Mouse (Mus musculus): ENCODE results near the gene Spata3.
"Not testable (repeated sequence)": the region's sequence is repeated elsewhere in the genome, so short reads cannot be mapped to it uniquely, and the experiment has no call there.

The Spata3 gene

DNA sequence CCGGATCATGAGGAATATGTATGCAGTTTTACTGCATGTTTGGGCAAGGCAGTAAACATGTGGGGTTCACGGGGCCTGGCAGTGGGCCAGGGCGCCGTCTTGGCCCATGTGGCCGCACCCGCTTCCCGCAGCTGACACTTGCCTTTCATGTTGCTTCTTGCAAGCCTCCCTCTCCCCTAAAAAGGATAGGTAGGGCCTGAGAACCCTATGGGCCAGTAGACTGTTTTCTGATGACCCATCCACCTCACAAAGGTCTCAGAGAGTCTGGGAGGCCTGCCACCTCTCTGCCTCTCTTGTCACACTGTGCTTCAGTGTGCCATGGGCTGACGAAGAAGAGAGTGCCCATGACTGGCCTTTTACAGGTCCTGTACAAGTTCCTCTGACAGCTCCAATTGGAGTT, at the start of gene Spata3:
Gene Spata3 (plus strand): TSS at position 301 of the 400 bp plus-strand sequence.
- no peak for DNase-seq (ENCODE audit: low read depth, low spot score)

DNA sequence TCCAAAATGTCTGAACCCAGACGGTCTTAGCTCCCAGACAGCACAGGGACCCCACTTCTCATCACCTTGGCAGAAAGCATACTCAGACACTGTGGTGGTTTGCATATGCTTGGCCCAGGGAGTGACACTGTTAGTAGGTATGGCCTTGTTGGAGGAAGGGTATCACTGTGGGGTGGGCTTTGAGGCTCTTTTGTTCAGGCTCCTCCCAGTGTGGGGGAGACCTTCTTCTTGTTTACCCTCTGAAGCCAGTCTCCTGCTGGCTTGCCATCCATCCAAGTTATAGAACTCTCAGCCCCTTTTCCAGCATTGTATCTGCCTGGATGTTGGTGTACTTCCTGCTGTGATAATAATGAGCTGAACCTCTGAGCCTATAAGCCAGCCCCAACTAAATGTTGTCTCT, 47.5 kb upstream of the Spata3 start:
- no peak for DNase-seq (ENCODE audit: low read depth, low spot score)

DNA sequence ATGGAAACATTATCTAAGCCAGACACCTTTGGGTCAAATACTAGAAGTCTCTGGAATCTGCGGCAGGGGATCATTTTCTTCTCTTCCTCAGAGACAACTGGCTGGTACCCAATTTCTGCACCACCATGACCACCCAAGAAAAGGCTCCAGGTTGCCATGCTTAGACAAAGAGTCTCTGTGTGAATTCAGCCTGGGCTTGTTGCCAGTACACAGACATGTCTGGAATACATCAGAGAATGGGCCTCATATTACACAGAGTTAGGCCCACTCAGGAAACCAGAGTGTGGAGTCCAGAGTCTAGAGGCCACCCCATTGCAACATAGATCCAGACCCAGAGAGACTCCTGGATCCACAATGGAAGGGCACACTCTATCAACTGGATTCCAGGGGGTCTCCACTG, 47.1 kb upstream of the Spata3 start:
- no peak for DNase-seq (ENCODE audit: low read depth, low spot score)

DNA sequence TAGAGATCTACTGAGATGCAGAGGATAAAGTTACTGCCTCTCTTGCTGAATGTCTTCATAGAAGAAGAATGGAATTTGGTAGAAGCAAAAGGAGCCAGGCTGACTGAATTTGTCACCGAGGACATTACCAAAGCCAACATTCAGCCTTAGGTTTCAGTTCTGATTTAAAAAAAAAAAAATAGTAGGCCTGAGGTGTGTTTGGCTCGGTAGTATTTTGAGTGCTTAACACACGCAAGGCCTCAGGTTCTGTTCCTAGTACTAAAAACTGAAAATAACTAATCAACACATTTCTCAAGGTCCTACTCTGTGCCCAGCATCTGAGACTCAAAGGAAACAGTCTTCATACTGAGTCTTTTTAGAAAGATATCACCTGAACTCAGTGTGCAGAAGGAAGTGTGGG, 45.5 kb upstream of the Spata3 start:
- no peak for DNase-seq (ENCODE audit: low read depth, low spot score)

DNA sequence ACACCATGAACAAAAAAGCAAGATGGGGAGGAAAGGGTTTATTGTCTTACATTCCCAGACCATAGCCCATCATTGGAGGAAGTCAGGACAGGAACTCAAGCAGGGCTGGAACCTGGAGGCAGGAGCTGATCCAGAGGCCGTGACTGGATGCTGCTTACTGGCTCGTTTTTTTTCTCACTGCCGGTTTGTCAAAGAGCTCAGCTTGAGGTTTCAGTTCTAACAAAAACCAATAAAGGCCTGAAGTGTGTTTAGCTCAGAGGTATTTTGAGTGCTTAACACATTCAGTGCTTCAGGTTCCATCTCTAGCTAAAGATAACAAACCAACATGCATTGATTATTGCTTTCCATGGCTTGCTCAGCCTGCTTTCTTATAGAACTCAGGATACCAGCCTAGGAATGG, 44.3 kb upstream of the Spata3 start:
- no peak for DNase-seq (ENCODE audit: low read depth, low spot score)

DNA sequence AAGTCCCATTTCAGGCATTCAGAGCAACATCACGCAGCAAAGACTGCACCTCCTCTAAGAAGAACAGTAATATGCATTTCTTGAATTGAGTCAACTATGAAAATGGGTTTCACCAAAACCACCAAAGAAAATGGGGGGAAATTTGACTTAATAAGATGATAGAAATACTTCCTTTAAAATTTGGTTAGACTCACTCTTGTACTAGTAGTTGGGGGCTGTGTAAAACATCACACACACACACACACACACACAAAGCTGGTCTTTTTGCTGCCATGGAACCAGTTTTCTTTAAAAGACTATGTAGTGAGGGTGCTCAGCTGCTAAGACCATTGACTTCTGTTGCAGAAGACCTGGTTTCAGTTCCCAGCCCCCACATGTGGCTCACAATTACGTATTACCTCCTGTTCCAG, 43.1 kb upstream of the Spata3 start:
- no peak for DNase-seq (ENCODE audit: low read depth, low spot score)

DNA sequence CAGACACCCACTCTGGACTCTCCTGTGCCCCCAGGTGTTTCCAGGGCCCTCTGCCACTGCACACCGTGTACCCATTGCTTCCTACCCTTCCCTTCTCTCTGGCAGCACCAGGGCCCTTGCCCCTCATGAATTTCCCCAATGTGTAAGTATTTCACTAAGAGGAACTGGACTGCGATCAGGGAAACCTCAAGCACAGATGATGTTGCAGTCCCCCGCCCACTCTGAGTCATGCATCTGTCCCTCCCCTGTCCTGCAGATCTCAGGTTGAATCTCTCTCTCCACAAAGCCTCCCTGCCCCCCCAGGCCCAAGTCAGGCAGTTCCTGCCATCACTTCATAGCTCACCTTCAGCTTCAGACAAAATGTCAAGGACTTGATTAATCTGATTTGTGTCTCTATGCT, 38.9 kb upstream of the Spata3 start:
- DNase-seq (ENCODE audit: low read depth, low spot score) = peak; percentile 73

DNA sequence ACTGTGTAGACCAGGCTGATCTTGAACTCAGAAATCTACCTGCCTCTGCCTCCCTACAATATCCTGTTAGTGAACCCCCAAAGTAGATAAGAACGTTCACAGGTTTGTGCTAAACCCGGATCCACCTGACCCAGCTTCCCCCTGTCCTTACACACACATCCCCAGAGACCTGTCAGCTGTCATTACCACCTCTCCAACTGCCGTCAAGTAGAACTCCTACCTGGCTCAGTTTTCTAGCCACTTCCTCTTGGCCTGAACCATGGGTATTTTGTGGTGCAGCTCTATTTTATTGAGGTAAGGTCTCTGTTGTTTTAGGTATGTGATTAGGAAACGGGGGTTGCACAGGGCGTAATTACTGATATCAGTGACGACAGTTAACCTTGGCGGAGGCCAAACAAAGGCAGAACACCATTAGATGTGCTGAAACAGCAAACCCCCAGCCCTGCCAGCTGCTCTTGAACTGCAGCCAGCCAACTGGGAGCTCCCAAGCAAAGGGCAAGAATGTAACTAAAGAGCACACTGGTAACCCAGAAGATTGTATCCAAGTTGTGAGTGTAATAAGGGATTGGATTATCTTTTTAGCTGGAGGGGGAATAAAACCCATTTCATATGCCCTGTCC, 34.8 kb upstream of the Spata3 start:
- DNase-seq (ENCODE audit: low read depth, low spot score) = peak; percentile 43

DNA sequence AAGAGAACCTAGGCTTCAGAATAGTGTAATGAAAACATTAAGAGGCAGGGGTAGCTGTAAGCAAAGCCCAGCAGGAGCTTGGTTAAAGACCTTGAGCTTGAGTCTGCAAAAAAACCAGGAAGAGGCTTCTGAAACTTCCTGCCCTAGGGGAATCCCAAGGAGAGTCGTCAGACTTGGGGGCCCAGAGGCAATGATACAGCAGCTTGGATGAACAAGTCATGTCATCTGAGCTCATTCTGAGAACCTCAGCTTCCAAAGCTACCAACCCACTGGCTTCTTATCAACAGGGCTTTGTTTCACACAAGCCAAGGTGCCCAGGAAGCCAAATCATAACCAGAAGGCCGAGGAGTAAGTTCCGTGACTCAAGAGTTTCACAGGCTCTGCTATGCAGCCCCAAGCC, 30.8 kb upstream of the Spata3 start:
- DNase-seq (ENCODE audit: low read depth, low spot score) = no peak

DNA sequence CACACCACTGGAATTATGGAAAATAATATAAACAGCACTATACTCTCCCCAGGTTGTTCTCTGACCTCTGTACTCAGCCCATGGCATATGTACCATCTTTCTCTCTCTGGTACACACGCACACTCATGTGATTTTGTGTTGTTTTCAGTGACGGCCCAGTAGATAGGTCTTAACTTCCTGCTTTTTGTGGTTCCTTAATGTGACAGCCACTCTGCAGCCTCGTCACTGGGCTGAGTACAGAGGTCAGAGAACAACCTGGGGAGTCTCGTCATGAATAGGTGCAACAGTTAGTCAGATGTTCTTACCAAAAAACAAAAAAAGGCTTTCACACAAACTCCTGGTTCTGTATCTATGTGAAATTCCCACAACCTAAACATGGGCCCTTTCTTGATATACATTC, 28.3 kb upstream of the Spata3 start:
- peak; percentile 53 for DNase-seq (ENCODE audit: low read depth, low spot score)

DNA sequence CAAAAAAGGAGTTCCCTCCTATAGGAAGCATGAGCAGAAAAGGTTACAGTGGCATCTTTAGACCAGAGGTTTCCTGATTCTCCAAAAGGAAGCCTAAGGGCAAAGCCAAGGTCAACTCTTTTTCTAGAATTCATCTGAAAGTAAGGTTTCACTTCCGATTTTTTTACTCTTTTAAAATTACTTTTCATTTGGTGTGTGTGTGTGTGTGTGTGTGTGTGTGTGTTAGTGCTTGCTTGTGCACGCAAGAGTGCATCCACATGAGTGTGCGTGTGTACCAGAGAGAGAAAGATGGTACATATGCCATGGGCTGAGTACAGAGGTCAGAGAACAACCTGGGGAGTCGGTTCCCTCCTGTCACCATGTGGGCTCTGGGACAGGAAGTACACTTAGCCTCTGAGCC, 27.7 kb upstream of the Spata3 start:
- DNase-seq (ENCODE audit: low read depth, low spot score) = peak; percentile 65

DNA sequence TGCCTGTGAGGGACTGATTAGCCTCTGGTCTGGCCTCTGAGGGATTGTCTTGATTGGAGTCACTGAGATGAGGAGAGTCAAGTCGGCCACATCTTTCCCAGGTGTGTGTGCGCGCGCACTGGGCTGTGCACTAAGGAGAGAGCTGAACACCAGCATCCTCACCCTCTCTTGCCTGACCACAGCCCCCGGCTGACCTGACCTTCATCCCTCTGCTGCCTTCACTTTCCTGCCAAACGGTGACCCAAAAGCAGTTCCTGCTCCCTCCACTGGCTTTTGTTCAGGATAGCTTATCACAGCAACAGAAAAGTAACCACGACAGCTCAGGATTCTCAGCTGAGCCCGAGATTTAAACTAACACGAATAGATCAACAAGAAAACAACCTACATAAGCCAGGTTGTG, 24.4 kb upstream of the Spata3 start:
- no peak for DNase-seq (ENCODE audit: low read depth, low spot score)

DNA sequence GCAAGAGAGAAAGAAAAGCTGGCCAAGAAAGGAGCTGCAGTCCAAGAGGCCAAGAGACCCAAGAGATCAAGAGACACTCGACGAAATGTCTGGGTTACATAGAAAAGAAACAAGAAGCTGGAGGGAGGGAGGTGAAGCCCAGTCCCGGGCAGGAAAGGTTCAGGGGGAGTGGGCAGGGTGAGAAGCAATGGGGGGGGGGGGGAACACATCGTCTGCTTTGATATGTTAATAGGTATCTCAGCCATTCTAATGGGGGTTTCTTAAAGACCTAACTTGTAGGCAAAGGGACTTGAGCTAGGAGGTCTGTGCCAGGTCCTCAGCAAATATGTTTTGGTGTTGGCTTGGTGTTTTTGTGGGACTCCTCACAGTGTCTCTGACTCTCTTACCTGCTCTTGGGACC, 23.1 kb upstream of the Spata3 start:
- DNase-seq (ENCODE audit: low read depth, low spot score) = no peak

DNA sequence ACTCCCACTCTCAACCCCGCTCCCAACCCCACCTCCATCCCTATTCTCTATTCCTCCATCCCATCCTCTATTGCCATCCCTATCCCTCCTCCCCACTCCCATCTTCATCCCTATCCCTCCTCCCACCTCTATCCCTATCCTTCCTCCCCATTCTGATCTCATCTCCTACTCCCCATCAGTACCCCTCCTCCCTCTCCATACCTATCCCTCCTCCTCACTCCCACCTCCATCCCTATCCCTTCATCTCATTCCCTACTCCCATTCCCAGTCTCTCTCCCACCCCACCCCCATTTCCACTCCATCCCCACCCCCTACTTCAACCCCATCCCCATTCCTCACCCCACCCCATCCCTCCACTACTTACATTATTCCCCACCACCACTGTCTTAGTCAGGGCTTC, 19.4 kb upstream of the Spata3 start:
- no peak for DNase-seq (ENCODE audit: low read depth, low spot score)

DNA sequence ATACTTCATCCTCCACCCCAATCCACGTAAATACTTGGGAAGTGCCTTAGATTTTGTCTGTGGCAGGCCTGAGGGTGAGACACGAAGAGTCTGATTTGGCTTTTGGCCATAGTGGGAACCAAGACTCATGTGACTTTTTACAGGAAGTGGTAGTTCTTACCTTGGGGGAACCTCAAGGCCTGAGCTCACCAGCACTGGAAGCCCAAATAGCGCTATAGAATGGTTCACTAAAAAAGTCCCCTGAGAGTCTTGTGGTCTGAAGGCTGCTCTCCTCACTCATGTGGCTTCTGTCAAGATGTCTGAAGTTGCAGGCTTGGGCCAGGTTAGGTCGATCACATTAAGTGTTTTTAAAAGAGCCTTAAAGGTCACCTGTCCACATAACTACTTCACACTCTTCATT, 18.6 kb upstream of the Spata3 start:
- peak; percentile 32 for DNase-seq (ENCODE audit: low read depth, low spot score)

DNA sequence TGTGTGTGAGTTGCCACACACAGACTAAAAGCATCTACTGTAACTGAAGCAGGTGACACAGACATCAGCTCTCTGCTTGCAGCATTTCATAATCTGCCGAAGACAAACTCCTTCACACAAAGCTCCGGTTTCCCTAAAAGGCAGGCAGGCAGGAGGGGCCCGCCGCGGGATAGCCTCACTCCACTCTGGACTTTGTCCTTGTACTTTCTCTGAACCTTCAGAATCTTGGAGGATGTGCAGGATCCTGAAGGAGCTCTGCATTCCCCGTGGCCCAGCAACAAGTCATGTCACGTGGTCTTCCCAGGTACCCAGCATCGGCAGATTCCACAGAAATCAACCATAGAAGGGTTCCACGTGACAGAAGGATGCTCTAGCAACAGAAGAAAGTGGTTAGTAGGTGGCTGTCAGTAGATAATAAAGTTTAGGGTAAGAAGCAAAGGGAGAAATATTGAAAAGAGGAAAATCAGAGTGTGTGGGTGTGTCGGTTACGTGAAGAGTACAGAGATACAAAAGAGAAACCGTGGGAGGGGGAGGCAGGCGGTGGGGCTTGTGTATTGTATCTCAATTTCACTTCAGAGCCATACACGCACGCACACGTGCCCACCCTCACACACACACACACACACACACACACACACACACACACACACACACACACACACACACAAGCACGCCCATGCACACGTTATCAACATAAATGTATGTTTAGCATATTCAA, 16.6 kb upstream of the Spata3 start:
- no peak for DNase-seq (ENCODE audit: low read depth, low spot score)

DNA sequence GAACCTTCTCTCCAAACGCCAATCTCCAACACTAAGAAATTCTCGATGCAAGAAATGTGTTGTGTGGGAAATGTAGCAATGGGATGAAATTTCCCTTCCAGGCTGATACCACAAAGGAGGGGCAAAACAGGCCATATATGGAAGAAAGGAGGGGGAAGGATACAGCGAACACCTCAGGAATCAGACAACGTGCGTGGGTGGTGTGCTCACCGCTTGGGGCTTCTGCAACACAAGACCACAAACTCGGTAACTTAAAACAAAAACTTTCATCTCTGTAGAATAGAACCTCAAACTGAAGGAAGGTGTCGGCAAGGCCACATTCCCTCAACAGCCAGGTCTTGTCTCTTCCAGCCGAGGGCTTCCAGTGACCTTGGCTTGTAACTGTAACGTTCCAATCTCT, 11.1 kb upstream of the Spata3 start:
- no peak for DNase-seq (ENCODE audit: low read depth, low spot score)

DNA sequence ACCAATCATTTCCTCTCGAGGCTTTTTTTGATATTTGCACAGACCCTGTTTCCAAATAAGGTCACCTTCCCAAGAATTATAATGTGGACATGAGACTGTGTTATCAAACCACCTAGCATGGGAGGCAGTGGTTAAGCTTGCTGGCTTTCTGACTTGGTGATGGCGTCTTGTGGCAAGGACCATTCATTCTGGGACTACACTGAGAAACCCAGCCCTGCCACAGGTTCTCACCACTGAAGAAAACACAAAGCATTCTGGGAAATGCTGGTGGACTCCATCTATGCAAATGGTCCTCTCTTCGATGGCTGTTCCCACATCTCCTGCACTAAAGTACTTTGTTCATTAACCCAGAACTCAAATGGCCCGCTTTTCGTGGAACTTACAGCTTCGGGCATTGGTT, 10.6 kb upstream of the Spata3 start:
- no peak for DNase-seq (ENCODE audit: low read depth, low spot score)

DNA sequence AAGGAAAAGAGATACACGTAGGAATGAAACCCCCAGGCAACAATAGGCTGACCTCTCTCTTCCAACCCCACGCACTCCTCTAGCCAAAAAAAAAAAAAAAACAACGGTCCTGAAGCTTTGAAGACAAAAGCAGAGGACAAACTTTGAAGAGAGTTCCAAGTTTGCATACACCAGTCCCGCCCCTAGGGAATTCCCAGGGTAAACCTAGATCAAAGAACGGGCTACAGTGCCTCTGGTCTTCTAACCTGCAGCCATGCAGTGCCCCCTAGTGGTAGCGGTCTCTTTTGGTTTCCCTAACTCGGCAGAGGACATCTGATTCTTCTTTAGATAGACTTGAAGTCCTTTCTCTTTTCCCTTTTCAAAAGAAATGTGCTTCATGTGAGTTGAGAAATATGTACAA, 8.8 kb upstream of the Spata3 start:
- DNase-seq (ENCODE audit: low read depth, low spot score) = peak; percentile 86

DNA sequence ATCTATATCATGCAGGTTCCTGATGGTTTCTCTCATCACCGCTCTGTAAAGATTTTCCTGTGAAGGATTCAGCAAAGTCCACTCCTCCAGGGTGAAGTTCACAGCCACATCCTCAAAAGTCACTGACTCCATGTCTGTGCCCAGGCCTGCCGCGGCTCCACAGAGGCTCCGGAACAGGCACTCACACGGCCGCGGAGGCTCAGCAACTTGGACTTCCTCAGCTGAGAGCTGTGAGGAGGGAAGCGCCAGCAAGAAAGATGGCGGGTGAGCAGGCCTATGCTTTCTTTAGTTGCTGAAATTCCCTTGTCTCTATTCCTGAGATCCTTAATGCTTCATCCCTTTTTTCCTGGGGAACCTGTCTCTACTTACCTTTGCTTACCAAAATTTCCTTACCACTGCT, 858 bp upstream of the Spata3 start:
- DNase-seq (ENCODE audit: low read depth, low spot score) = not testable (repeated sequence)

DNA sequence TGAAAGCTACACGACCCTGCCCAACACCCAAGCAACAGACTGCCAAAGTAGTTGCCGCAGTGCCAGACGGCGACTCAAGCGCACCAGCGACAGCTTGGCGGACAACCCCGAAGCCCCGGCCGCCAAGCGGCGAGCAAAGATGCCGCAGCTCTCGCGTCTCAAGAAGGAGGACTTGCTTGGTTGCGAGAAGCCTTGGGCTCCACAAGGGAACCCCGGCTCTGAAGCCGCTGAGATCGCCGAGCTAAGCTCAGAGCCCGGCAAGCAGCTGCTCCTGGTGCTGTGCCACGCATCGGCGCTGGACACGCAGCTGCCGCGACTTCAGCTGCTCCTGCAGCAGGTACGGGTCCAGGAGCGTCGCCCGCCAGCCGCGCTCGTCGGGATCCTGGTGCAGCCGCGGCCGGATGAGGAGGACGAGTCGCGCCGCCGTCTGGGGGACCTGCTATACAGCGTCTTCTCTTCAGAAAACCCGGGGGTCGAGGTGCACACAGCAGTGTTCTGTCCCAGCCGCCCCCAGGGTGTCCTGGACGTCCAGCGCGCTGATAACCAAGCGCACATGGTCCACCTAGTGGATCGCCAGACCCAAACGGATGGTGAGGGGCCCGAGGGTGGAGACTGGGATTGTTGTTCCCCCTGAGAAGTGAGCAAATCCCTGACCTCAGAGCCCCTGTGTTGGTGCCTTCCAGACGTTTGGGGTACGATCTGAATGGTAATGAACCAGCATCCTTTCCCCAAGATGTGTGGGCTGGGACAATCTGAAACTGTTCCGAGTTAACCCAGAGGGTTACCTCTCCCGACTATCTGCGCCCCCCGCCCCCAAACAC, 1.8 kb downstream of the Spata3 start:
- DNase-seq (ENCODE audit: low read depth, low spot score) = no peak

DNA sequence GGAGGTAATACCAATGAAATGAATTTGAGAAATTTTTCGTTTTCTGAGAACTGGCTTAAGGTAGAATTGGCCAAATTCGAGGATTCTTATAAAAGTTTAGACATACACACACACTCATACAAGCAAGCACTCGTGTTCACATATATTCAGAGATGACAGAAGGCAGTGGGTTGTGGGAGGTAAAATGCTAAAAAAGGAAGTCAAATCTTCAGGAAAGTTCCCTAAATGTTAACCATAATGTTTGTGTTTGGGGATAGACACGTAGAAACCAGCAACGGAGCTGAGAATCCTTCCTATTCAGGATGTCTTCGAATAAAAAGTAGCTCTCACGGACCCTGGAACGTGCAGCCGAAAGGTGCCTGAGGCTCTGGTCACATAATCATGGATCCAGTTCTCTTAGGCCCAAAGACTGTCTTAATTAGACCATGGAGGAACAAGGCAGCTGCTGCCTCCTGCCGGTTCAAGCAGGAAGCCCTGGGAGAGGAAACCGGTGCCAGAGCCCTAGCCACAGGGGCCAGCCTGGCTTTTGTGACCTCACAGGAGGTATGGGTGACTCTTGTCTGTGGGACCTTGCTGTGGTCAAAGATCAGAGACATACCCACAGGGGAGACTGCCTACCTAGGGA, 4.9 kb downstream of the Spata3 start:
- DNase-seq (ENCODE audit: low read depth, low spot score) = peak; percentile 18

All from A20 (cell line).